Mouse (Mus musculus) liver, postnatal 0 days (tissue): ENCODE data around the gene Alg3. TPM values are rescaled to one million over a fixed set of nuclear protein-coding genes. Genes with fewer than 3 reads are reported as not detected.

ENCODE experiments used
- ATAC-seq: fragments of 200-750 bp; cut with Nextera tagmentation; 2 replicates; pipeline ENCODE4 v1.8.0; 2017; ENCODE audit warnings: mild to moderate bottlenecking, moderate library complexity
- DNase-seq: peaks from one replicate; pipeline ENCODE4 v3.0.0-alpha.2; 2016
- H3K27ac ChIP-seq: fragments of 300-500 bp; sonication (generic); 2 replicates; pipeline ENCODE4 v1.5.1; 2014; ENCODE audit warnings: antibody characterized with exemption, moderate library complexity, mild to moderate bottlenecking, low read depth
- H3K27me3 ChIP-seq: fragments of 300-500 bp; sonication (generic); 2 replicates; pipeline ENCODE4 v1.6.1; 2014; ENCODE audit warnings: low read length, control low read depth, mixed read lengths; ENCODE audit not compliant: insufficient read depth
- H3K36me3 ChIP-seq: fragments of 300-500 bp; sonication (generic); replicated peaks from 2 replicates; pipeline ENCODE4 v1.6.1; 2014; ENCODE audit warnings: mild to moderate bottlenecking, control low read depth, low read length, moderate library complexity, mixed read lengths; ENCODE audit not compliant: insufficient read depth
- H3K4me1 ChIP-seq: fragments of 300-500 bp; sonication (generic); 2 replicates; pipeline ENCODE4 v1.6.1; 2014; ENCODE audit warnings: antibody characterized with exemption, mild to moderate bottlenecking, control low read depth; ENCODE audit not compliant: insufficient read depth
- H3K4me2 ChIP-seq: fragments of 300-500 bp; sonication (generic); 2 replicates; pipeline ENCODE4 v1.6.1; 2014; ENCODE audit warnings: low read depth, mild to moderate bottlenecking, low read length, moderate library complexity, mixed read lengths
- H3K4me3 ChIP-seq: fragments of 300-500 bp; sonication (generic); 2 replicates; pipeline ENCODE4 v1.5.1; 2014; ENCODE audit warnings: low read depth, low read length
- H3K9ac ChIP-seq: fragments of 300-500 bp; sonication (generic); replicated peaks from 2 replicates; pipeline ENCODE4 v1.6.1; 2014; ENCODE audit warnings: mild to moderate bottlenecking, moderate library complexity
- H3K9me3 ChIP-seq: fragments of 300-500 bp; sonication (generic); 2 replicates; pipeline ENCODE4 v1.6.1; 2016; ENCODE audit warnings: mild to moderate bottlenecking, control low read depth, low read length, mixed read lengths
- CTCF ChIP-seq: sonication (generic); IDR thresholded peaks from 2 replicates; pipeline ENCODE4 v1.5.1; 2016; ENCODE audit warnings: antibody characterized with exemption, low read depth
- EP300 ChIP-seq: IDR thresholded peaks from 2 replicates; pipeline ENCODE4 v1.6.1; 2016; ENCODE audit warnings: antibody characterized with exemption, low read depth, mild to moderate bottlenecking
- WGBS: fragments of 180-500 bp; shearing (Covaris S2); extraction: QIAGEN DNeasy Blood & Tissue Kit; methylation state at CpG from one replicate; pipeline ENCODE4 v1.1.7; 2014; ENCODE audit not compliant: insufficient replicate concordance; 5-methylcytosine and 5-hydroxymethylcytosine counted together
- polyA plus RNA-seq: library from polyadenylated mRNA; unstranded; fragments of >200 nt; fragmentation: Nextera tagmentation; extraction: Ambion mirVana; gene quantifications from 2 replicates; pipeline ENCODE4 v1.2.1, GENCODE M21; 2015

Alg3 gene
- polyA plus RNA-seq, 1 experiment from 2014 or later, result 18.6 TPM

DNA sequence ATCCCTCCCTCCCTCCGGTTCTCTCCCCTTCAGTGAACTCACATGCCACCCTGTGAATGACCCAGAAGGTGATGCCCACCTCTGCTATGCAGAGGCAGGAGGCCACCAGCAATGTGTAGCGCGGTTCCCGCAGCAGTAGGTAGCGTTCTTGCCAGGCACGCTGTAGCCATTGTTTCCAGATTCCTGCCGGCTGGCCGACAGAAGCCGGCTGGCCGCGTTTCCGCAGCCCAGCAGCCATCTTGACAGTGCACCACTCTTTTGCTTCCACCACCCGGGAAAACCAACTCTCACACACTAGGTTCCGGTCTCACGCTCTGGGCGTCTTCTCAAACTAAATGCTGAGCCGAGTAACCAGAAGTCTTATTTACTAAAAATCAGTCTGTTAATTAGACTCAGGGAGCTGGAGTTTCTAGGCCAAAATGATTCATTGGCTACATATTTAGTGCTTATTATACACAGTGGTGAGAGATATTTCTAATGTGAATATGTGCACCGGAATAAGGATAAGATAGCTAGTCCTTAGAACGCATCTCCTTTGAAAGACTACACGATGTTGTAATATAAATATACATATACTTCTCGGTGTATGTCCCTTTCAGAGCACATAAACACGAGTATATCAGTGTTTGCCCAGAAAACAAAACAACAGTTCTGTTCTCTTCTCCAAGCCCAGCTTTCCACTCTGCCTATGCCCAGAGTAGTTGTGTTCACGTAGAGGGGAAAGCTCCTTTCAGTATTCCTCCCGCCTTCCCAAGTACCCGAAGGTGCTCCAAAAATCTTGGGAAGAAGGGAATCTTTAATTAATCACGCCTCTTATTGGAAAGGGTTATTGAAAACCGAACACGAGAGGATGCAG is 806 bp downstream of the Alg3 start:
- H3K9ac ChIP-seq, result peak overlapping the region; percentile 84
- peaks cover 21% of the 10 kb centered on the region; the same call in 1 of the 2 replicates for H3K36me3 ChIP-seq
- WGBS, result under 1% methylated on average over 28 of the region's 28 CpGs
- TF ChIP-seq EP300, result peak; percentile 56; the same call in 1 of the 2 replicates
- TF ChIP-seq CTCF, result no peak
- no peaks in the 10 kb centered on the region for H3K9me3 ChIP-seq
- H3K27me3 ChIP-seq, result no peaks in the 10 kb centered on the region
- peak overlapping the region; percentile 80 for H3K4me2 ChIP-seq
- peak overlapping the region; percentile 81 for H3K4me3 ChIP-seq
- peak overlapping the region; percentile 72 for H3K27ac ChIP-seq
- peaks cover 17% of the 10 kb centered on the region for H3K4me1 ChIP-seq
- DNase-seq, result peak; percentile 85
- ATAC-seq, result peak; percentile 64

DNA sequence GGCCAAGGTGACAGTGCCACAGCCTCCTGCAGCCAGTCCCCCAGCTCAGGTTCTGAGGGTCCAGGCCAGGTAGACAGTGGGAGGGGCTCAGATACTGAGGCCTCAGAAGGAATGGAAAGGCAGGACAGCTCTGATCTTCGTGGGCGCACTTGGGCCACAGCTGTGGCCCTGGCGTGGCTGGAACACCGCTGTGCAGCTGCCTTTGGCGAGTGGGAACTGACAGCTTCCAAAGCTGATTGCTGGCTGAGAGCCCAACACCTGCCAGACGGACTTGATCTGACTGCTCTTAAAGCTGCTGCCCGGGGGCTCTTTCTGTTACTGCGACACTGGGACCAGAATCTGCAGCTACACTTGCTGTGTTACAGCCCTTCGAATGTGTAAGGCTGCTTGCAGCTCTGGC is 6.8 kb downstream of the Alg3 start:
- Histone ChIP-seq H3K36me3 (peaks cover 30% of the 10 kb centered on the region), H3K4me1 (peaks cover 2% of the 10 kb centered on the region), H3K9ac (no peak overlapping the region), H3K9me3 (no peaks in the 10 kb centered on the region), H3K27me3 (0 out of 2 replicates have a peak, but pooled peaks cover 4% of the 10 kb centered on the region), H3K27ac (no peak overlapping the region), H3K4me3 (no peak overlapping the region), H3K4me2 (no peak overlapping the region)
- no peak for TF ChIP-seq EP300
- 78% methylated on average over 9 of the region's 9 CpGs for WGBS
- no peak for DNase-seq
- no peak for ATAC-seq

DNA sequence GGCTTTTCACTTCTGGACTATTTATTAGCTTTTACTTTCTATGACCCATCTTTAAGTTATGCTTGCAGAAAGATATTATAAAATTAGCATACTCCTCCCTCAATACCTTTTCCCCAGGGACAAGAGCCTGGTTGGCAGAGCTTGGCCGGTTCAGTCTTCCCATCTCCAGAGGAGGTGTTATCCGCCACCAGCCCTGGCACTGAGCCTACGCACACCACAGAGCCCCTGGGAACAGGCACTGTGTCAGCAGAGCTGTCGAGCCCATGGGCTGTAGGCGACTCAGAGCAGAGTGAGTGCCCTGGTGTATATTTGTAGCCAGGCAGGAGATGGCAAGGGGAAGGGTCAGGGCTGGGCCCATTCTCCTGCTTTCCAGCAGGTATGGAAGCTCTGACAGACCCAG is 11.0 kb downstream of the Alg3 start:
- WGBS, result 77% methylated on average over 5 of the region's 5 CpGs
- DNase-seq, result no peak
- peaks cover 7% of the 10 kb centered on the region for H3K36me3 ChIP-seq

DNA sequence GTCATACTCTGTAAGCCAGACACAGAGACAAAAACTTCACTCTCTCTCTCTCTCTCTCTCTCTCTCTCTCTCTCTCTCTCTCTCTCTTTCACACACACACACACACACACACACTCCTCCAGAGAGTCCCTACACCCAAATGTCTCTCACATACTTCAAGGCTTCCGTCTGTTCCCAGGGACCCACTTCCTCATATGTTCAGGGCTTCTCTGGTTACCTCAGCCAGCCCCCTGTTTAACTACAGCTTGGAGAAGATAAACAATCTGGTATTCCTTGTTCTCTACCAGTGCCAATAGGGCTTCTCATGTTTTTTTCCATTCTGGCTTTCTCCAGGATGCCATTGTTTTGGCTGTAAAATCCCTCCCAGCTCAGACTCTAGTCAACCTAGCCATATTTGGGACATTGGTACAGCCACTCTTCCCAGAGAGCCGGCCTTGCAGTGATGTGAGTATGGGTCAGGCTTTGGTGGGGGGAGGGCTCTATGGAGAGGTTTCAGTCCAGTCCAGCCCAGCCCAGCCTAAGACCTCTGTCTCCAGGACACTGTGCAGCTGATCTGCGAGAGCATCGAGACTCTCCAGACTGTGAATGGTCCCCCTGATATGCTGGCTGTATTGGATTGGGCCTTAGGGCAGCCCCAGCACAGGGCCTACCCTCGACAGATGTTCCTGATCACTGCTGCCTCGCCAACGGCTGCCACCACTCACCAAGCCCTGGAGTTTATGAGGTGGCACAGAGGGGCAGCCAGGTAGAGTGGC is 14.7 kb downstream of the Alg3 start:
- Histone ChIP-seq H3K9ac (no peak overlapping the region), H3K4me2 (no peak overlapping the region), H3K4me3 (no peak overlapping the region), H3K9me3 (no peaks in the 10 kb centered on the region), H3K27ac (no peak overlapping the region), H3K36me3 (no peaks in the 10 kb centered on the region), H3K4me1 (no peaks in the 10 kb centered on the region; the same call in 1 of the 2 replicates), H3K27me3 (peaks cover 18% of the 10 kb centered on the region)
- TF ChIP-seq CTCF (no peak), EP300 (no peak)
- DNase-seq (no peak), ATAC-seq (no peak)
- 56% methylated on average over 7 of the region's 7 CpGs for WGBS

More for the DNA sequence above, 11.0 kb downstream of the Alg3 start:
- ATAC-seq, result no peak
- Histone ChIP-seq H3K9me3 (no peaks in the 10 kb centered on the region), H3K27ac (no peak overlapping the region), H3K27me3 (0 out of 2 replicates have a peak, but pooled peaks cover 4% of the 10 kb centered on the region), H3K4me2 (no peak overlapping the region), H3K4me3 (no peak overlapping the region), H3K9ac (no peak overlapping the region), H3K4me1 (no peaks in the 10 kb centered on the region; the same call in 1 of the 2 replicates)
- no peak for TF ChIP-seq EP300

DNA sequence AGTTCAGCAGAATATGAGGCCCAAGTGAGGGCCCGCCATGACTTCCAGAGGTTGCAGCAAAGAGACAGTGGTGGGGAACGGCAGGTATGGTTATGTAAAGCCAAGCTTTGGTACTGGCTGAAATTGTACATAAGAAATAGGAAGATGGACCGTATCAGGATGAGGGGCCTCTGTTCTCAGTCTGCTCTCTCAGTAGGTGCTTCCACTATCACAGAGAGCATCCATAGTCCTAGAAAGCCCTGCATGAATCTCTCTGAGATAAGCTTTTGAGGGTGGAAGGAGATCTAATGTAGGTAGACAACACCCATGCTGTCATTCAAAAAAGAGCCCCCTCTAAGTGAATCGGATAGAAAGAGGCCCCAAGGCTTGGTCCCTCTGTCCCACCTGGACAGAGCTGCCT is 15.8 kb downstream of the Alg3 start:
- Histone ChIP-seq H3K27me3 (peaks cover 25% of the 10 kb centered on the region), H3K9ac (no peak overlapping the region), H3K4me3 (no peak overlapping the region), H3K4me1 (no peaks in the 10 kb centered on the region; the same call in none of the 2 replicates), H3K4me2 (0 out of 2 replicates have a peak overlapping the region, but pooled peaks have one; percentile 9), H3K9me3 (no peaks in the 10 kb centered on the region), H3K27ac (no peak overlapping the region), H3K36me3 (no peaks in the 10 kb centered on the region)
- no peak for DNase-seq
- 72% methylated on average over 4 of the region's 4 CpGs for WGBS
- ATAC-seq, result no peak
- TF ChIP-seq CTCF (no peak), EP300 (no peak)

DNA sequence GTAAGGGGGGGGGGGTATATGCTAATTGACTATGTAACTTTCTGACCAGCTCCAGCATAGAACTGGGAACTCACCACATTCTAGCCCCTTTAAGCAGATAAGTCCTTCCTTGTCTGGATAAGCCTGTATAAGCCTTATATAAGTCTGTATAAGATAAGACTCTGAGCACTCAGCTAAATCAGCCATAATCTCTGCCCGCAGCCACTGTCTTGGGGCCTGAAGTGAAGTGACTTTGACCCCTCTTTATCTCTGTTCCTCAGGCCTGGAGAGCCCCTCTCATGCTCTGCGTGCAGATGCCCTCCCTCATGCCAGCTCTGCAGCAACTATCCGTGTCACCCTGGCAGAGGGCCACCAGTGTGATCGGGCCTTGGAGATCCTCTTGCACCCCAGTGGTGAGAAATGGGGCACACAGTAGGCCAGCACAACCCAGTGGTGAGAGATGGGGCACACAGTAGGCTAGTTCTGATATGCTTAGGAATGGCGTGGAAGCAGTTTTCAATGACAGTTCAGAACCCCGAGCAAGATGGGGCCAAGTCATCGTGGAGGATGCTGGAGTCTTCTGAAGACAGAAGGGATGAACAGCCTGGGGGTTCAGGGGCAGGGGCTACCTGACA is 16.4 kb downstream of the Alg3 start:
- H3K4me2 ChIP-seq, result peak overlapping the region; percentile 9; the same call in 1 of the 2 replicates
- no peak overlapping the region for H3K27ac ChIP-seq
- TF ChIP-seq EP300, result peak; percentile 85; the same call in 1 of the 2 replicates
- TF ChIP-seq CTCF, result no peak
- peaks cover 31% of the 10 kb centered on the region for H3K27me3 ChIP-seq
- peaks cover 5% of the 10 kb centered on the region for H3K4me1 ChIP-seq
- H3K9ac ChIP-seq, result no peak overlapping the region
- H3K4me3 ChIP-seq, result no peak overlapping the region
- no peaks in the 10 kb centered on the region for H3K9me3 ChIP-seq
- DNase-seq, result peak; percentile 46
- no peaks in the 10 kb centered on the region for H3K36me3 ChIP-seq
- WGBS, result 53% methylated on average over 7 of the region's 7 CpGs
- peak; percentile 85 for ATAC-seq
